Mouse (Mus musculus) liver, embryonic 12.5 days (tissue): ENCODE measurements around the gene Synj2. TPM values are rescaled to one million over a fixed set of nuclear protein-coding genes. Genes with fewer than 3 reads are reported as not detected.

Experiments
- ATAC-seq: fragments of 200-750 bp; cut with Nextera tagmentation; 2 replicates; pipeline ENCODE4 v1.8.0; 2017; ENCODE audit warnings: moderate number of reproducible peaks, mild to moderate bottlenecking, moderate library complexity
- H3K27ac ChIP-seq: fragments of 300-500 bp; sonication (generic); 2 replicates; pipeline ENCODE4 v1.5.1; 2016; ENCODE audit warnings: mild to moderate bottlenecking
- H3K27me3 ChIP-seq: fragments of 300-500 bp; sonication (generic); replicated peaks from 2 replicates; pipeline ENCODE4 v1.6.1; 2016; ENCODE audit warnings: mild to moderate bottlenecking, moderate library complexity
- H3K36me3 ChIP-seq: fragments of 300-500 bp; sonication (generic); 2 replicates; pipeline ENCODE4 v1.6.1; 2016; ENCODE audit warnings: mild to moderate bottlenecking, moderate library complexity
- H3K4me1 ChIP-seq: fragments of 300-500 bp; sonication (generic); 2 replicates; pipeline ENCODE4 v1.6.1; 2016
- H3K4me2 ChIP-seq: fragments of 300-500 bp; sonication (generic); 2 replicates; pipeline ENCODE4 v1.6.1; 2016; ENCODE audit warnings: mild to moderate bottlenecking, moderate library complexity
- H3K4me3 ChIP-seq: fragments of 300-500 bp; sonication (generic); 2 replicates; pipeline ENCODE4 v1.5.1; 2016; ENCODE audit warnings: mild to moderate bottlenecking, moderate library complexity
- H3K9ac ChIP-seq: fragments of 300-500 bp; sonication (generic); 2 replicates; pipeline ENCODE4 v1.6.1; 2016; ENCODE audit warnings: mild to moderate bottlenecking, moderate library complexity
- H3K9me3 ChIP-seq: fragments of 300-500 bp; sonication (generic); replicated peaks from 2 replicates; pipeline ENCODE4 v1.6.1; 2016; ENCODE audit warnings: mild to moderate bottlenecking, moderate library complexity
- WGBS: fragments of 180-500 bp; shearing (Covaris S2); methylation state at CpG from one replicate; pipeline ENCODE4 v1.1.7; 2016; ENCODE audit not compliant: insufficient replicate concordance; 5-methylcytosine and 5-hydroxymethylcytosine counted together
- polyA plus RNA-seq: library from polyadenylated mRNA; unstranded; fragments of >200 nt; fragmentation: Nextera tagmentation; extraction: Ambion mirVana; gene quantifications from 2 replicates; pipeline ENCODE4 v1.2.1, GENCODE M21; 2016

Synj2 gene
- polyA plus RNA-seq, 1 experiment from 2014 or later = 1.6 TPM

GRCm38 (mm10) chr17:5937441-5937840, 3.6 kb upstream of the Synj2 start:
- Histone ChIP-seq H3K9me3 (no peaks in the 10 kb centered on the region), H3K9ac (no peak overlapping the region), H3K4me3 (no peak overlapping the region), H3K27ac (no peak overlapping the region), H3K36me3 (0 out of 2 replicates have a peak, but pooled peaks cover under 1% of the 10 kb centered on the region), H3K4me1 (peaks cover 27% of the 10 kb centered on the region), H3K27me3 (peaks cover 56% of the 10 kb centered on the region), H3K4me2 (no peak overlapping the region)
- no peak for ATAC-seq
- 50% methylated on average over 2 of the region's 2 CpGs for WGBS

- Histone ChIP-seq H3K9ac (no peak overlapping the region), H3K27ac (no peak overlapping the region), H3K4me2 (no peak overlapping the region), H3K4me1 (peaks cover 21% of the 10 kb centered on the region), H3K27me3 (peaks cover 59% of the 10 kb centered on the region), H3K36me3 (no peaks in the 10 kb centered on the region), H3K9me3 (no peaks in the 10 kb centered on the region), H3K4me3 (no peak overlapping the region)
- 53% methylated on average over 12 of the region's 12 CpGs for WGBS
- no peak for ATAC-seq
These were observed 1.2 kb upstream of the Synj2 start for GRCm38 (mm10) chr17:5939871-5940270.

GRCm38 (mm10) chr17:5940792-5941191, 288 bp upstream of the Synj2 start:
- H3K27me3 ChIP-seq = peaks cover 54% of the 10 kb centered on the region
- H3K27ac ChIP-seq = no peak overlapping the region
- WGBS = under 1% methylated on average over 37 of the region's 38 CpGs
- H3K4me3 ChIP-seq = peak overlapping the region; percentile 69
- ATAC-seq = peak; percentile 78
- H3K36me3 ChIP-seq = no peaks in the 10 kb centered on the region
- peaks cover 14% of the 10 kb centered on the region for H3K4me1 ChIP-seq
- peak overlapping the region; percentile 46 for H3K9ac ChIP-seq
- H3K4me2 ChIP-seq = peak overlapping the region; percentile 91
- no peaks in the 10 kb centered on the region for H3K9me3 ChIP-seq

GRCm38 (mm10) chr17:5942156-5942555, 1.1 kb downstream of the Synj2 start:
- H3K4me1 ChIP-seq = peaks cover 19% of the 10 kb centered on the region
- 73% methylated on average over 3 of the region's 3 CpGs for WGBS
- no peak overlapping the region for H3K9ac ChIP-seq
- H3K27me3 ChIP-seq = peaks cover 54% of the 10 kb centered on the region
- H3K4me3 ChIP-seq = peak overlapping the region; percentile 69; the same call in 1 of the 2 replicates
- H3K9me3 ChIP-seq = no peaks in the 10 kb centered on the region
- no peak overlapping the region for H3K27ac ChIP-seq
- H3K4me2 ChIP-seq = peak overlapping the region; percentile 91
- no peak for ATAC-seq
- no peaks in the 10 kb centered on the region for H3K36me3 ChIP-seq

- no peak for ATAC-seq
- Histone ChIP-seq H3K9ac (no peak overlapping the region), H3K9me3 (no peaks in the 10 kb centered on the region), H3K4me1 (peaks cover 19% of the 10 kb centered on the region), H3K27ac (no peak overlapping the region), H3K27me3 (peaks cover 46% of the 10 kb centered on the region), H3K36me3 (no peaks in the 10 kb centered on the region), H3K4me3 (no peak overlapping the region), H3K4me2 (no peak overlapping the region)
- WGBS = 57% methylated on average over 1 of the region's 1 CpGs
These were observed 2.0 kb downstream of the Synj2 start for GRCm38 (mm10) chr17:5943053-5943452.

- H3K9me3 ChIP-seq = no peaks in the 10 kb centered on the region
- H3K27me3 ChIP-seq = peaks cover 7% of the 10 kb centered on the region
- no peaks in the 10 kb centered on the region for H3K36me3 ChIP-seq
- H3K4me2 ChIP-seq = no peak overlapping the region
- no peak for ATAC-seq
- H3K4me3 ChIP-seq = no peak overlapping the region
- 44% methylated on average over 3 of the region's 3 CpGs for WGBS
- H3K9ac ChIP-seq = no peak overlapping the region; the same call in 1 of the 2 replicates
- no peak overlapping the region for H3K27ac ChIP-seq
- peaks cover 6% of the 10 kb centered on the region; the same call in 1 of the 2 replicates for H3K4me1 ChIP-seq
These were observed 6.0 kb downstream of the Synj2 start for GRCm38 (mm10) chr17:5947039-5947438.

GRCm38 (mm10) chr17:5952455-5952854, 11.4 kb downstream of the Synj2 start:
- Histone ChIP-seq H3K4me1 (no peaks in the 10 kb centered on the region), H3K9me3 (no peaks in the 10 kb centered on the region), H3K4me2 (no peak overlapping the region), H3K9ac (no peak overlapping the region), H3K27me3 (peaks cover 2% of the 10 kb centered on the region; the same call in 1 of the 2 replicates), H3K36me3 (no peaks in the 10 kb centered on the region), H3K27ac (no peak overlapping the region), H3K4me3 (no peak overlapping the region)
- ATAC-seq = no peak
- WGBS = 67% methylated on average over 4 of the region's 4 CpGs

- H3K27ac ChIP-seq = no peak overlapping the region
- H3K9me3 ChIP-seq = no peaks in the 10 kb centered on the region
- no peaks in the 10 kb centered on the region for H3K36me3 ChIP-seq
- no peaks in the 10 kb centered on the region for H3K4me1 ChIP-seq
- 62% methylated on average over 2 of the region's 2 CpGs for WGBS
- H3K4me3 ChIP-seq = no peak overlapping the region
- ATAC-seq = no peak
- H3K9ac ChIP-seq = no peak overlapping the region
- H3K27me3 ChIP-seq = peaks cover 26% of the 10 kb centered on the region
- no peak overlapping the region for H3K4me2 ChIP-seq
These were observed 15.4 kb downstream of the Synj2 start for GRCm38 (mm10) chr17:5956350-5957000.

- Histone ChIP-seq H3K4me1 (no peaks in the 10 kb centered on the region), H3K4me2 (no peak overlapping the region), H3K27ac (no peak overlapping the region), H3K36me3 (no peaks in the 10 kb centered on the region), H3K9me3 (no peaks in the 10 kb centered on the region), H3K27me3 (peaks cover 26% of the 10 kb centered on the region), H3K4me3 (no peak overlapping the region), H3K9ac (no peak overlapping the region)
- WGBS = 53% methylated on average over 3 of the region's 3 CpGs
- no peak for ATAC-seq
These were observed 16.0 kb downstream of the Synj2 start for GRCm38 (mm10) chr17:5957097-5957496.

GRCm38 (mm10) chr17:5958229-5958628, 17.1 kb downstream of the Synj2 start:
- Histone ChIP-seq H3K27me3 (peaks cover 26% of the 10 kb centered on the region), H3K9ac (no peak overlapping the region), H3K4me1 (no peaks in the 10 kb centered on the region), H3K9me3 (no peaks in the 10 kb centered on the region), H3K27ac (no peak overlapping the region), H3K36me3 (no peaks in the 10 kb centered on the region), H3K4me2 (no peak overlapping the region), H3K4me3 (no peak overlapping the region)
- ATAC-seq = no peak
- WGBS = 73% methylated on average over 5 of the region's 5 CpGs

- H3K27me3 ChIP-seq = peaks cover 26% of the 10 kb centered on the region
- H3K4me2 ChIP-seq = no peak overlapping the region
- 65% methylated on average over 10 of the region's 10 CpGs for WGBS
- no peaks in the 10 kb centered on the region for H3K9me3 ChIP-seq
- H3K9ac ChIP-seq = no peak overlapping the region
- ATAC-seq = no peak
- no peaks in the 10 kb centered on the region for H3K36me3 ChIP-seq
- no peaks in the 10 kb centered on the region for H3K4me1 ChIP-seq
- no peak overlapping the region for H3K27ac ChIP-seq
- H3K4me3 ChIP-seq = no peak overlapping the region
These were observed 17.6 kb downstream of the Synj2 start for GRCm38 (mm10) chr17:5958636-5959035.

- H3K4me2 ChIP-seq = no peak overlapping the region
- no peak overlapping the region for H3K4me3 ChIP-seq
- H3K4me1 ChIP-seq = no peaks in the 10 kb centered on the region
- WGBS = 54% methylated on average over 7 of the region's 7 CpGs
- H3K36me3 ChIP-seq = no peaks in the 10 kb centered on the region
- H3K9ac ChIP-seq = no peak overlapping the region
- ATAC-seq = no peak
- H3K27me3 ChIP-seq = peaks cover 26% of the 10 kb centered on the region
- H3K27ac ChIP-seq = no peak overlapping the region
- no peaks in the 10 kb centered on the region for H3K9me3 ChIP-seq
These were observed 18.0 kb downstream of the Synj2 start for GRCm38 (mm10) chr17:5959096-5959495.

- no peaks in the 10 kb centered on the region for H3K9me3 ChIP-seq
- H3K36me3 ChIP-seq = no peaks in the 10 kb centered on the region
- WGBS = 51% methylated on average over 9 of the region's 9 CpGs
- H3K4me2 ChIP-seq = no peak overlapping the region
- H3K9ac ChIP-seq = no peak overlapping the region
- no peak overlapping the region for H3K4me3 ChIP-seq
- no peak overlapping the region for H3K27ac ChIP-seq
- peaks cover 26% of the 10 kb centered on the region for H3K27me3 ChIP-seq
- ATAC-seq = no peak
- H3K4me1 ChIP-seq = no peaks in the 10 kb centered on the region
These were observed 18.7 kb downstream of the Synj2 start for GRCm38 (mm10) chr17:5959802-5960201.
